Mouse (Mus musculus): ENCODE data around the gene Pfdn5.

The Pfdn5 gene

DNA sequence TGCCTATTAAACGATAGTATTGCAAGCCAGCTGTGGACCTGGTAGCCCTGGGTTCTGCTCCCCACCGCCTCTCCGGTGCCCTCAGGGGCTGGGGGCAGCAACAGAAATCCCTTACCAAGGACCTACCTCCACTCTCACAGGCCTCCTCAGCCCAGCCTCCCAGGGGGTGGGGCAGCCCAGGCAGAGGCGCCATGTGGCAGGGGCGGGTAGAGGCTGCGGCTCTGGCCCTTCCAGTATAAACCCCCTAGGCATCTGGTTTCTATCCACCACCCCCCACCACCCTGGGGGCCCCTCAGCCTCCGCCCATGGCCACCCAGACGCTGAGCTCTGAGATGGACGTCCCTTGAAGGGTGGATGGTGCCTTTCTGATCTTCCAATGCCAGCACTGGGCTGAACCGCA is 44.8 kb downstream of the Pfdn5 start:
- DNase-seq (ENCODE audit: low read depth, low spot score), result no peak

DNA sequence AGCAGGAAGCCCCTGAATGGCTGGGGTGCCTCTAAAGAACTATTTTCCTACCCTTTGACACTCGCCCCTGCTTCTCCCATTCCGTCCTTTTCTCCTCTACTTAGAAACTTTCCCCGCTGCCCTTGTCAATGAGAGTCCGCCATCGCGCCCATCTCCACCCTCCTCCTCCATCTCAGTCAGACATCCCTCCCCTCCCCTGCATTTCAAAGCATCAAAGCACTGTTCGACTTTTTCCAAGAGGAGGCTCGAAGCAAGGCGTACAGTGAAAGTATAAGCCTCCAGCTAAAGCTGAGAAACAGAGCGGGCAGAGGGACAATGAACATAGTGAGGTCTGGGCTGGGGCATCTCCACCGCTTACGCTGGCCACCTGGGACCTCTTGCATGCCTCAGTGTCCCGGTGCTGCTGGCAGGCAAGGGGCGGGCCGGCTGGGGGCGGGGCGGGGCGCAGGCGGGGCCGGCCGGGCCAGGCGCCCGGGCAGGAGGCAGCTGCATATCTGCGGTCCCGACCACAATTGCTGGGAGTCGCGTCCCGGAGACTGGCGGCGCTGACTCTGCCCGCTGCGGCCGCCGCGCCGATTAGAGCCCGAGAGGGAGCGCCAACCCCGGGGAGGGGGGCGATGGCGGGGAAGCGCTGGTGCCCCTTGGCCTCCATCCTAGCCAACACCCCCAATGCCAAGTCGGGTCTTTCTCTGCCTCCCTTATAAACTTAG is 50.7 kb downstream of the Pfdn5 start:
- peak; percentile 81 for DNase-seq (ENCODE audit: low read depth, low spot score)

- peak; percentile 86 for DNase-seq (ENCODE audit: low read depth, low spot score)
Measured at GRCm38 (mm10) chr15:102377163-102377543, 51.2 kb downstream of the Pfdn5 start.

DNA sequence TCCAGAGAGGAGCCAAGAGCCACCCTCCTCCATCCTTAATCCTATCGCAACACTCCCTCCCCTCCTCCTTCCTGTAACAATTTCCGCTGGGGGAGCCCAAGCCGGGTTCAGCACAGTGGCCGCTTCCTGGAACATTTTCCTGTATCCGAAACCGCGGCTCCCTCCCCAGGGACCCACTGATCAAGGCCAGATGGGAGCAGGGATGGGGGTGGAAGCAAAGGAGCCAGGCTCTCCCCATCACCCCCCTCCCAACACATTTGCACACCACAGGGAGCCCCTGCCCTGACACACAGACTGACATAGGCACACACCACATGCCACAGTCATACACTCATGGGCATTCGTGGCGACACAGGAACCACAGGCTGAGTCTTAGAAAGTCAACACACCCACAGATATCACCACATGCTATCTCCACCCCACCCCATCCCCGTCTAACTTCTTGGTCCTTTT is 51.9 kb downstream of the Pfdn5 start:
- DNase-seq (ENCODE audit: low read depth, low spot score), result no peak
